Mouse (Mus musculus) Patski (cell line): Measurements from ENCODE around the gene Mrgprf. TPM values are rescaled to one million over a fixed set of nuclear protein-coding genes. Genes with fewer than 3 reads are reported as not detected.

Source experiments
- ATAC-seq: fragments of 100-300 bp; one replicate; pipeline ENCODE4 v1.8.0; 2021
- CTCF ChIA-PET: fragments of 350-600 bp; sonication (Branson Sonifier 250); formaldehyde crosslinking; loops from one replicate; lab custom pipeline; 2022; ENCODE audit warnings: inconsistent platforms; lab: Charles Lee
- POLR2A ChIA-PET: fragments of 350-600 bp; sonication (Branson Sonifier 250); formaldehyde crosslinking; loops from one replicate; lab custom pipeline; 2022; ENCODE audit warnings: antibody characterized with exemption, inconsistent platforms; lab: Charles Lee
- DNase-seq: peaks from one replicate; pipeline ENCODE4 v3.0.0-alpha.2; 2011; ENCODE audit warnings: low read depth, low spot score
- H3K27me3 ChIP-seq: fragments of 371-371 bp; one replicate; pipeline ENCODE4 v1.5.1; 2021
- CTCF ChIP-seq: fragments of 100-300 bp; IDR thresholded peaks from one replicate; pipeline ENCODE4 v1.5.1; 2021
- in situ Hi-C: fragments of 300-500 bp; cut with MboI; formaldehyde crosslinking; loops from 3 replicates; pipeline ENCODE4 v1.11.1; 2018; ENCODE audit warnings: low pct_unique_long_range_greater_than_20kb, mixed read lengths
- polyA plus RNA-seq: library from polyadenylated mRNA; unstranded; gene quantifications from one replicate; pipeline ENCODE4 v1.2.3, GENCODE M21; 2021

Mrgprf gene
- polyA plus RNA-seq, 1 experiment from 2014 or later = 0.09 TPM

DNA sequence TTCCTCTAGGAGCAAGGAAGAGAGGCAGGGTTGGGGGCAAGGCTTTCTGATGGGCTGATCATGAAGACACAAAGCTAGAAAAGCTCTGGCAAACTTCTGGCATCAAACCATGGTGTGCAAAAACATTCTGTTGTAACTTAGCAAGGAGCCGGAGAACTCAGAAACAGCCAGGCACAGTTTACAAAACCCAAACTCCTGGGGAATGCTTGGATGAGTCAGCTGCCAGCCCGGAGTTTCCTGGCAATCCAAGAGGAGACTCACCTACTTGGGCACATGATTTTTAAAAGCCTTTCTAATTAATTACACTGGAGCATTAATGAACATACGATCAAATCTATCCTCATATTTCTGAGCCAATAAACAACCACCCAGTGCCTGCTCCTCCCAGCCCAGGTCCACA is 11.5 kb downstream of the Mrgprf start:
- ChIA-PET CTCF (interaction anchor here (1.5 kb wide), 1 partner anchor 18 kb away, joined by 4 read pairs; no protein-coding TSS in a partner anchor), POLR2A (no interaction called here)
- TF ChIP-seq CTCF = no peak
- in situ Hi-C loops = no loop called here
- no peak for DNase-seq
- H3K27me3 ChIP-seq = no peaks in the 10 kb centered on the region
- no peak for ATAC-seq

GRCm38 (mm10) chr7:145314785-145315411 is 14.3 kb downstream of the Mrgprf start, which contains the start of gene Mrgprd:
Gene Mrgprd (plus strand): TSS chr7:145314835.
- CTCF ChIA-PET = no interaction called here
- POLR2A ChIA-PET = no interaction called here
- DNase-seq (no peak), ATAC-seq (no peak)
- no peak for TF ChIP-seq CTCF
- in situ Hi-C loops = no loop called here
- no peaks in the 10 kb centered on the region for H3K27me3 ChIP-seq

- ChIA-PET POLR2A (no interaction called here), CTCF (interaction anchor here (1.1 kb wide), 1 partner anchor 10 kb away, joined by 3 read pairs; no protein-coding TSS in a partner anchor)
- no peaks in the 10 kb centered on the region for H3K27me3 ChIP-seq
- ATAC-seq (no peak), DNase-seq (no peak)
- in situ Hi-C loops = no loop called here
- TF ChIP-seq CTCF = no peak
These were observed 16.9 kb downstream of the Mrgprf start for GRCm38 (mm10) chr7:145317522-145317921.

DNA sequence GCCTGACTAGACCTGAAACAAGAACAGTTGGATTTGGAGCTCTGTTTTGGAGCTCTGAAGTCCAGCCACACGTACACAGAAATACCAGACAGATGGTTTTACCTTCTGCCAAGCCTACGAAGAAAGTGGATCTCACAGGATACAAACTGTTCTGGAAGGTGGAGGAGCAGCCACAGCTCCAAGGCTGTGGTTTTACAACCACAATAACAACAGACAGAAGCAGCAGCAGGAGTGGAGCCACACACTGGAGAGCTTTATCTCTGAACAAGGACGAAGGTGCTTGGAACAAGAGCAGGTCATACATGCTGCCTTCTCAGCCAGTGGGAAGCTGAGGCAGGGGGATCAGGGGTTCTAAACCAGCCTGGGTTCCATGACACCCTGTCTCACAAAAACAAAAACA is 18.9 kb downstream of the Mrgprf start:
- ATAC-seq (no peak), DNase-seq (no peak)
- in situ Hi-C loops = no loop called here
- H3K27me3 ChIP-seq = no peaks in the 10 kb centered on the region
- ChIA-PET POLR2A (no interaction called here), CTCF (no interaction called here)
- TF ChIP-seq CTCF = no peak

- in situ Hi-C loops = no loop called here
These were observed 23.0 kb downstream of the Mrgprf start for GRCm38 (mm10) chr7:145323607-145324006.

DNA sequence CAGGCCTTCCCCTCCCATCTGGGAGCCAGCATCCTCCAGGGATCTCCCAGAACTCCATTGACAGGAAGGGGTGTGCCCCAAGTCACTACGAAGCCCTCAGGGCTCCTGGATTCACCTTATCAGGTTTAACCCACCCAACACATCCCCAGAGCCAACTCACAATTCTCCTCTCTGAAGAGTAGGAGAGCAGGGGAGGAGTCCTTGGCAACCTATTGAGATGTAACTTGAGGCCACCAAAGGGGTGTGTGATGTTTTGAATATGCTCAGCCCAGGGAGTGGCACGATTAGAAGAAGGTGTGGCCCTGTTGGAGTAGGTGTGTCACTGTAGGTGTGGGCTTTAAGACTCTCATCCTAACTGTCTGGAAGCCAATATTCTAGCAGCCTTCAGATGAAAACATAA is 25.1 kb downstream of the Mrgprf start:
- ChIA-PET CTCF (no interaction called here), POLR2A (interaction anchor here (0.6 kb wide), 1 partner anchor 63 kb away, joined by 5 read pairs; no protein-coding TSS in a partner anchor)
- no peak for TF ChIP-seq CTCF
- no peaks in the 10 kb centered on the region for H3K27me3 ChIP-seq
- no peak for DNase-seq
- in situ Hi-C loops = no loop called here
- no peak for ATAC-seq

More at GRCm38 (mm10) chr7:145323607-145324006, 23.0 kb downstream of the Mrgprf start:
- DNase-seq = no peak
- CTCF ChIA-PET = no interaction called here
- POLR2A ChIA-PET = no interaction called here
- no peaks in the 10 kb centered on the region for H3K27me3 ChIP-seq
- no peak for ATAC-seq
- no peak for TF ChIP-seq CTCF

- H3K27me3 ChIP-seq = no peaks in the 10 kb centered on the region
- ChIA-PET POLR2A (no interaction called here), CTCF (interaction anchor here (0.8 to 1.6 kb wide), 2 partner anchors 11 to 42 kb away, joined by 3 to 6 read pairs; no protein-coding TSS in a partner anchor)
- TF ChIP-seq CTCF = no peak
- in situ Hi-C loops = no loop called here
- ATAC-seq (peak; percentile 20), DNase-seq (no peak)
These were observed 29.4 kb downstream of the Mrgprf start for GRCm38 (mm10) chr7:145329982-145330381.

DNA sequence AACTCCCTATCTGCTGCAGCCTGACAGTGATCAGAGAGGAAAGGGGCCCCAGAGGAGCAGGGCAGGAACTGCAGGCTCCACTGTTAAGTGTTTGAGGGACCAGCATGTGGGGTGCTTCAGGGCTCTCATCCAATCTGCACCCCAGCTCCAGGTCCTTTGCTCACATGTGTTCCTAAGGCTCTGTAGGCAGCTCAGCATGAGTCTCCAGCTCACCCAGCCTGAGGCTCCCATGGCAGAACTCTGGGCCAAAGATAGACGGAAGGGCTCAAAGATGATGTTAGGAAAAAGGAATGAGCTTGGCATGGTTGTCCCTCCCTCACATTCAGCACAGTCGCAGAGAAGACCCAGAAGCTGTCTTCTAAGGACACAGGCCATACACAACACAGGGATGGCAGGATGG is 30.0 kb downstream of the Mrgprf start:
- DNase-seq = no peak
- in situ Hi-C loops = no loop called here
- TF ChIP-seq CTCF = no peak
- ChIA-PET CTCF (no interaction called here), POLR2A (interaction anchor here (0.6 kb wide), 1 partner anchor 65 kb away, joined by 8 read pairs; no protein-coding TSS in a partner anchor)
- ATAC-seq = no peak
- no peaks in the 10 kb centered on the region for H3K27me3 ChIP-seq

- ATAC-seq (no peak), DNase-seq (no peak)
- in situ Hi-C loops = no loop called here
- ChIA-PET CTCF (interaction anchor here (1.4 kb wide), 1 partner anchor 49 kb away, joined by 4 read pairs; the partner anchor contains the start of gene Tpcn2), POLR2A (interaction anchor here (0.7 kb wide), 1 partner anchor 63 kb away, joined by 3 read pairs; no protein-coding TSS in a partner anchor)
- no peaks in the 10 kb centered on the region for H3K27me3 ChIP-seq
- no peak for TF ChIP-seq CTCF
These were observed 31.9 kb downstream of the Mrgprf start for GRCm38 (mm10) chr7:145332376-145333041.

DNA sequence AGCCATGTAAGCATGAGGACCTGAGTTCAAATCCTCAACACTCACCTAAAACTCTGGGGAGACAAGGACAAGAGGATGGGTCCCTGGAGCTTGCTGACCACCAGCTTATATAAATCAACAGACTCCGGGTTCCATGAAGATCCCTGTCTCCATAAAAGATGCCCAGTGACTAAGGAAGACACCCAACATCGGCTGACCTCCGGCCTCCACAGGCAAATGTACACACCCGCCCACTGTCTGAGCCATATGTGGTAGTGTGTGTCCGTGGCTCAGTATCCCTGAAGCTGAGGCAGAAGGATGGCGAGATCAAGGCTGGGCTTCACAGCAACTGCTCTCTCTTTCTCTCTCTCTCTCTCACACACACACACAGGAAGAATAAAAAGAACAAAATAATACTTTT is 33.3 kb downstream of the Mrgprf start:
- no peak for TF ChIP-seq CTCF
- ChIA-PET CTCF (no interaction called here), POLR2A (no interaction called here)
- in situ Hi-C loops = no loop called here
- no peak for ATAC-seq
- no peak for DNase-seq
- H3K27me3 ChIP-seq = no peaks in the 10 kb centered on the region
